ENCODE assay signal across 8 mouse cellular contexts in genomic region chr14:20735052-20735451, GRCm38 (mm10). TPM values are rescaled to one million over a fixed set of nuclear protein-coding genes. Genes with fewer than 3 reads are reported as not detected.
DNase-seq lines count a peak whose midpoint lies in the region; ATAC-seq and TF ChIP-seq lines count a peak whose summit lies in the region.

No protein-coding gene starts in this region.

- DNase-seq in heart, postnatal 10 days = no peak
- DNase-seq in midbrain, embryonic 10.5 days (ENCODE audit: low spot score) = no peak
- DNase-seq in adrenal gland, postnatal 36 days = no peak
- DNase-seq in cerebellum, adult 2 months = no peak

- no peak for ATAC-seq in heart, embryonic 11.5 days (replicated peaks; ENCODE audit: insufficient number of reproducible peaks, low FRiP score, low TSS enrichment)
- no peak for ATAC-seq in midbrain, embryonic 13.5 days
- no peak for ATAC-seq in limb, embryonic 12.5 days (ENCODE audit: insufficient number of reproducible peaks, insufficient read depth, low FRiP score, low TSS enrichment, low read depth)
- ATAC-seq in stomach, embryonic 14.5 days (ENCODE audit: insufficient number of reproducible peaks, insufficient read depth, low FRiP score, low read depth) = no peak

- peaks cover 22% of the 10 kb centered on the region for H3K4me1 ChIP-seq in heart, embryonic 11.5 days (ENCODE audit: control insufficient read depth, insufficient read depth, low read length)
- H3K4me1 ChIP-seq in midbrain, embryonic 13.5 days (replicated peaks) = peaks cover 17% of the 10 kb centered on the region
- H3K4me1 ChIP-seq in midbrain, embryonic 10.5 days = peaks cover 22% of the 10 kb centered on the region
- peaks cover 8% of the 10 kb centered on the region for H3K4me1 ChIP-seq in limb, embryonic 12.5 days (replicated peaks)
- peaks cover 11% of the 10 kb centered on the region; the same call in 1 of the 2 replicates for H3K4me1 ChIP-seq in stomach, embryonic 14.5 days (ENCODE audit: control insufficient read depth, insufficient read depth, low read length)
- peaks cover 3% of the 10 kb centered on the region; the same call in 1 of the 2 replicates for H3K4me1 ChIP-seq in cerebellum, adult 2 months (ENCODE audit: control insufficient read depth, insufficient read depth, low read length)

- 58% methylated on average over 2 of the region's 2 CpGs for WGBS in heart, embryonic 11.5 days (ENCODE audit: insufficient replicate concordance)
- WGBS in midbrain, embryonic 13.5 days = 79% methylated on average over 2 of the region's 2 CpGs
- WGBS in midbrain, embryonic 10.5 days = 63% methylated on average over 2 of the region's 2 CpGs
- 67% methylated on average over 2 of the region's 2 CpGs for WGBS in limb, embryonic 12.5 days
- 58% methylated on average over 2 of the region's 2 CpGs for WGBS in stomach, embryonic 14.5 days
- WGBS in cerebellum, adult 2 months = 52% methylated on average over 2 of the region's 2 CpGs

- peaks cover 21% of the 10 kb centered on the region for H3K36me3 ChIP-seq in heart, embryonic 11.5 days (ENCODE audit: control insufficient read depth, insufficient read depth, low read length)
- H3K36me3 ChIP-seq in midbrain, embryonic 13.5 days = peaks cover 54% of the 10 kb centered on the region
- peaks cover 74% of the 10 kb centered on the region for H3K36me3 ChIP-seq in midbrain, embryonic 10.5 days
- H3K36me3 ChIP-seq in limb, embryonic 12.5 days = peaks cover 70% of the 10 kb centered on the region
- H3K36me3 ChIP-seq in stomach, embryonic 14.5 days (ENCODE audit: control insufficient read depth, insufficient read depth, low read length) = peaks cover 22% of the 10 kb centered on the region

- intact Hi-C loops in heart, postnatal 10 days (cut with DNase I) = no loop called here

- H3K4me2 ChIP-seq in heart, embryonic 11.5 days = no peak overlapping the region; the same call in 1 of the 2 replicates
- 0 out of 2 replicates have a peak overlapping the region, but pooled peaks have one; percentile 89 for H3K4me2 ChIP-seq in midbrain, embryonic 13.5 days (replicated peaks)
- peak overlapping the region; percentile 90 for H3K4me2 ChIP-seq in limb, embryonic 12.5 days
- peak overlapping the region; percentile 74; the same call in 1 of the 2 replicates for H3K4me2 ChIP-seq in stomach, embryonic 14.5 days (replicated peaks; ENCODE audit: low read depth, low read length)

- TF ChIP-seq CTCF in cerebellum, adult 2 months (IDR thresholded peaks at IDR 0.05; ENCODE audit: borderline replicate concordance, insufficient read depth, low read depth, low read length) = no peak

- H3K27me3 ChIP-seq in heart, embryonic 11.5 days (ENCODE audit: control insufficient read depth, insufficient read depth, low read length) = no peaks in the 10 kb centered on the region
- H3K27me3 ChIP-seq in midbrain, embryonic 13.5 days = no peaks in the 10 kb centered on the region
- H3K27me3 ChIP-seq in midbrain, embryonic 10.5 days (ENCODE audit: low read depth, poor library complexity, severe bottlenecking) = no peaks in the 10 kb centered on the region
- H3K27me3 ChIP-seq in limb, embryonic 12.5 days = no peaks in the 10 kb centered on the region
- H3K27me3 ChIP-seq in stomach, embryonic 14.5 days (ENCODE audit: control insufficient read depth, insufficient read depth, low read length) = no peaks in the 10 kb centered on the region
- no peaks in the 10 kb centered on the region for H3K27me3 ChIP-seq in cerebellum, adult 2 months (ENCODE audit: control insufficient read depth, insufficient read depth, low read length)

- H3K27ac ChIP-seq in heart, embryonic 11.5 days (ENCODE audit: low read depth, low read length) = peak overlapping the region; percentile 89
- H3K27ac ChIP-seq in midbrain, embryonic 13.5 days = no peak overlapping the region
- no peak overlapping the region for H3K27ac ChIP-seq in midbrain, embryonic 10.5 days (replicated peaks)
- H3K27ac ChIP-seq in limb, embryonic 12.5 days = peak overlapping the region; percentile 76
- peak overlapping the region; percentile 89; the same call in 1 of the 2 replicates for H3K27ac ChIP-seq in stomach, embryonic 14.5 days (ENCODE audit: low read length)
- no peak overlapping the region for H3K27ac ChIP-seq in cerebellum, adult 2 months (ENCODE audit: insufficient read depth, low read length)

- TF ChIP-seq POLR2A in cerebellum, adult 2 months (IDR thresholded peaks at IDR 0.05; ENCODE audit: borderline replicate concordance, insufficient read depth, low read length) = no peak

- H3K4me3 ChIP-seq in heart, embryonic 11.5 days (ENCODE audit: low read depth, low read length) = no peak overlapping the region
- H3K4me3 ChIP-seq in midbrain, embryonic 13.5 days (replicated peaks) = no peak overlapping the region
- no peak overlapping the region for H3K4me3 ChIP-seq in midbrain, embryonic 10.5 days
- H3K4me3 ChIP-seq in limb, embryonic 12.5 days (replicated peaks) = no peak overlapping the region
- no peak overlapping the region; the same call in 1 of the 2 replicates for H3K4me3 ChIP-seq in stomach, embryonic 14.5 days (ENCODE audit: low read depth, low read length)
- H3K4me3 ChIP-seq in cerebellum, adult 2 months (replicated peaks; ENCODE audit: insufficient read depth, low read depth, low read length) = no peak overlapping the region

- no peak overlapping the region for H3K9ac ChIP-seq in heart, embryonic 11.5 days (ENCODE audit: low read depth, low read length)
- no peak overlapping the region for H3K9ac ChIP-seq in midbrain, embryonic 13.5 days (replicated peaks)
- H3K9ac ChIP-seq in limb, embryonic 12.5 days (replicated peaks) = 0 out of 2 replicates have a peak overlapping the region, but pooled peaks have one; percentile 18
- no peak overlapping the region for H3K9ac ChIP-seq in stomach, embryonic 14.5 days (replicated peaks; ENCODE audit: low read depth, low read length)

- no peaks in the 10 kb centered on the region for H3K9me3 ChIP-seq in heart, embryonic 11.5 days (replicated peaks; ENCODE audit: control insufficient read depth, low read length)
- H3K9me3 ChIP-seq in midbrain, embryonic 13.5 days = no peaks in the 10 kb centered on the region
- no peaks in the 10 kb centered on the region for H3K9me3 ChIP-seq in midbrain, embryonic 10.5 days (replicated peaks)
- no peaks in the 10 kb centered on the region for H3K9me3 ChIP-seq in limb, embryonic 12.5 days
- no peaks in the 10 kb centered on the region for H3K9me3 ChIP-seq in stomach, embryonic 14.5 days (ENCODE audit: control insufficient read depth, low read depth, low read length)

RNA-seq across cellular contexts. Expression of gene Ndst2, which starts 0.7 kb away (rescaled TPM):
- 18.7 and 19.1 TPM in 2 replicates for polyA plus RNA-seq in heart, embryonic 11.5 days (2014; fragmentation: Nextera tagmentation; extraction: Ambion mirVana)
- 10 to 100 TPM; 15.5 to 18.3 TPM for total RNA-seq in heart, postnatal 10 days (2021)
- 16.8 and 19.7 TPM in 2 replicates for polyA plus RNA-seq in midbrain, embryonic 13.5 days (2015; fragmentation: Nextera tagmentation; extraction: Ambion mirVana)
- 24.0 and 26.2 TPM in 2 replicates for polyA plus RNA-seq in midbrain, embryonic 10.5 days (2016; fragmentation: Nextera tagmentation; extraction: Ambion mirVana)
- 29.6 and 33.1 TPM in 2 replicates for polyA plus RNA-seq in limb, embryonic 12.5 days (2016; fragmentation: Nextera tagmentation; extraction: Ambion mirVana)
- polyA plus RNA-seq in stomach, embryonic 14.5 days (2014; fragmentation: Nextera tagmentation; extraction: Ambion mirVana) = 28.1 and 31.1 TPM in 2 replicates
- 10 to 100 TPM; 24.1 to 26.2 TPM for total RNA-seq in adrenal gland, postnatal 36 days (2021)
- 37.9 and 43.2 TPM in 2 replicates for polyA plus RNA-seq in cerebellum, adult 2 months (2012; rRNA removed)

RNA-seq across cellular contexts. Expression of gene Zswim8, which starts 27.7 kb away (rescaled TPM):
- 23.4 and 24.1 TPM in 2 replicates for polyA plus RNA-seq in heart, embryonic 11.5 days (2014; fragmentation: Nextera tagmentation; extraction: Ambion mirVana)
- total RNA-seq in heart, postnatal 10 days (2021) = 10 to 100 TPM; 68.7 to 71.7 TPM
- 46.5 and 57.7 TPM in 2 replicates for polyA plus RNA-seq in midbrain, embryonic 13.5 days (2015; fragmentation: Nextera tagmentation; extraction: Ambion mirVana)
- 26.1 and 34.4 TPM in 2 replicates for polyA plus RNA-seq in midbrain, embryonic 10.5 days (2016; fragmentation: Nextera tagmentation; extraction: Ambion mirVana)
- 37.5 and 43.6 TPM in 2 replicates for polyA plus RNA-seq in limb, embryonic 12.5 days (2016; fragmentation: Nextera tagmentation; extraction: Ambion mirVana)
- 35.9 and 38.6 TPM in 2 replicates for polyA plus RNA-seq in stomach, embryonic 14.5 days (2014; fragmentation: Nextera tagmentation; extraction: Ambion mirVana)
- total RNA-seq in adrenal gland, postnatal 36 days (2021) = 100 to 1,000 TPM in 1 of 2 experiments, 10 to 100 TPM in 1; 97.8 to 135 TPM
- polyA plus RNA-seq in cerebellum, adult 2 months (2012; rRNA removed) = 164 and 177 TPM in 2 replicates

RNA-seq across cellular contexts. Expression of gene Chchd1, which starts 32.2 kb away (rescaled TPM):
- 221 and 230 TPM in 2 replicates for polyA plus RNA-seq in heart, embryonic 11.5 days (2014; fragmentation: Nextera tagmentation; extraction: Ambion mirVana)
- total RNA-seq in heart, postnatal 10 days (2021) = 10 to 100 TPM; 83.7 to 91.9 TPM
- 209 and 213 TPM in 2 replicates for polyA plus RNA-seq in midbrain, embryonic 13.5 days (2015; fragmentation: Nextera tagmentation; extraction: Ambion mirVana)
- 242 and 277 TPM in 2 replicates for polyA plus RNA-seq in midbrain, embryonic 10.5 days (2016; fragmentation: Nextera tagmentation; extraction: Ambion mirVana)
- 243 and 264 TPM in 2 replicates for polyA plus RNA-seq in limb, embryonic 12.5 days (2016; fragmentation: Nextera tagmentation; extraction: Ambion mirVana)
- polyA plus RNA-seq in stomach, embryonic 14.5 days (2014; fragmentation: Nextera tagmentation; extraction: Ambion mirVana) = 211 and 224 TPM in 2 replicates
- 10 to 100 TPM; 82.0 to 94.3 TPM for total RNA-seq in adrenal gland, postnatal 36 days (2021)
- 109 and 115 TPM in 2 replicates for polyA plus RNA-seq in cerebellum, adult 2 months (2012; rRNA removed)

RNA-seq across cellular contexts. Expression of gene Fut11, which starts 40.3 kb away (rescaled TPM):
- polyA plus RNA-seq in heart, embryonic 11.5 days (2014; fragmentation: Nextera tagmentation; extraction: Ambion mirVana) = 13.4 and 18.8 TPM in 2 replicates
- total RNA-seq in heart, postnatal 10 days (2021) = 10 to 100 TPM; 11.1 to 11.6 TPM
- polyA plus RNA-seq in midbrain, embryonic 13.5 days (2015; fragmentation: Nextera tagmentation; extraction: Ambion mirVana) = 22.7 and 26.0 TPM in 2 replicates
- polyA plus RNA-seq in midbrain, embryonic 10.5 days (2016; fragmentation: Nextera tagmentation; extraction: Ambion mirVana) = 18.3 and 21.4 TPM in 2 replicates
- 24.9 and 27.2 TPM in 2 replicates for polyA plus RNA-seq in limb, embryonic 12.5 days (2016; fragmentation: Nextera tagmentation; extraction: Ambion mirVana)
- 20.5 and 20.7 TPM in 2 replicates for polyA plus RNA-seq in stomach, embryonic 14.5 days (2014; fragmentation: Nextera tagmentation; extraction: Ambion mirVana)
- total RNA-seq in adrenal gland, postnatal 36 days (2021) = 10 to 100 TPM; 17.8 to 21.4 TPM
- 15.9 and 17.1 TPM in 2 replicates for polyA plus RNA-seq in cerebellum, adult 2 months (2012; rRNA removed)

RNA-seq across cellular contexts. Expression of gene Camk2g, which starts 58.8 kb away (rescaled TPM):
- 61.8 and 65.6 TPM in 2 replicates for polyA plus RNA-seq in heart, embryonic 11.5 days (2014; fragmentation: Nextera tagmentation; extraction: Ambion mirVana)
- total RNA-seq in heart, postnatal 10 days (2021) = 10 to 100 TPM; 48.5 to 59.8 TPM
- 84.2 and 86.8 TPM in 2 replicates for polyA plus RNA-seq in midbrain, embryonic 13.5 days (2015; fragmentation: Nextera tagmentation; extraction: Ambion mirVana)
- 41.8 and 42.8 TPM in 2 replicates for polyA plus RNA-seq in midbrain, embryonic 10.5 days (2016; fragmentation: Nextera tagmentation; extraction: Ambion mirVana)
- 59.0 and 67.8 TPM in 2 replicates for polyA plus RNA-seq in limb, embryonic 12.5 days (2016; fragmentation: Nextera tagmentation; extraction: Ambion mirVana)
- polyA plus RNA-seq in stomach, embryonic 14.5 days (2014; fragmentation: Nextera tagmentation; extraction: Ambion mirVana) = 46.6 and 53.6 TPM in 2 replicates
- total RNA-seq in adrenal gland, postnatal 36 days (2021) = 10 to 100 TPM; 45.8 to 54.6 TPM
- 217 and 222 TPM in 2 replicates for polyA plus RNA-seq in cerebellum, adult 2 months (2012; rRNA removed)

Comparison
In these comparisons a context has a peak if more than half of its experiments do, and no peak if none do; other contexts are left out.
1. H3K27ac ChIP-seq: peak in heart, embryonic 11.5 days (single experiment), limb, embryonic 12.5 days (single experiment) and stomach, embryonic 14.5 days (single experiment); none in midbrain, embryonic 13.5 days (single experiment), midbrain, embryonic 10.5 days (single experiment) and cerebellum, adult 2 months (single experiment).